Mouse (Mus musculus) midbrain, embryonic 14.5 days (tissue): ENCODE data around the gene 2200002J24Rik. TPM values are rescaled to one million over a fixed set of nuclear protein-coding genes. Genes with fewer than 3 reads are reported as not detected.
A peak's percentile ranks its signal among the peaks of the same experiment; 100 is the strongest.
"Not testable (repeated sequence)": the region's sequence is repeated elsewhere in the genome, so short reads cannot be mapped to it uniquely, and the experiment has no call there.

Source experiments
- ATAC-seq: fragments of 200-750 bp; cut with Nextera tagmentation; 2 replicates; pipeline ENCODE4 v1.8.0; 2017; ENCODE audit warnings: moderate number of reproducible peaks, moderate library complexity; ENCODE audit not compliant: low FRiP score, low TSS enrichment
- DNase-seq: peaks from one replicate; pipeline ENCODE4 v3.0.0-alpha.2; 2015
- H3K27ac ChIP-seq: fragments of 300-500 bp; sonication (generic); replicated peaks from 2 replicates; pipeline ENCODE4 v1.5.1; 2014; ENCODE audit warnings: mild to moderate bottlenecking, low read depth, low read length, moderate library complexity
- H3K27me3 ChIP-seq: fragments of 300-500 bp; sonication (generic); 2 replicates; pipeline ENCODE4 v1.6.1; 2014; ENCODE audit warnings: low read length, control low read depth, mixed read lengths; ENCODE audit not compliant: control insufficient read depth, insufficient read depth
- H3K36me3 ChIP-seq: fragments of 300-500 bp; sonication (generic); 2 replicates; pipeline ENCODE4 v1.6.1; 2014; ENCODE audit warnings: low read length, control low read depth; ENCODE audit not compliant: control insufficient read depth, insufficient read depth
- H3K4me1 ChIP-seq: fragments of 300-500 bp; sonication (generic); 2 replicates; pipeline ENCODE4 v1.6.1; 2014; ENCODE audit warnings: mild to moderate bottlenecking, antibody characterized with exemption, low read length, control low read depth; ENCODE audit not compliant: control insufficient read depth, insufficient read depth
- H3K4me2 ChIP-seq: fragments of 300-500 bp; sonication (generic); 2 replicates; pipeline ENCODE4 v1.6.1; 2014; ENCODE audit warnings: mild to moderate bottlenecking, low read length, moderate library complexity
- H3K4me3 ChIP-seq: fragments of 300-500 bp; sonication (generic); replicated peaks from 2 replicates; pipeline ENCODE4 v1.5.1; 2014; ENCODE audit warnings: low read depth, low read length
- H3K9ac ChIP-seq: fragments of 300-500 bp; sonication (generic); replicated peaks from 2 replicates; pipeline ENCODE4 v1.6.1; 2014; ENCODE audit warnings: mild to moderate bottlenecking, low read length, moderate library complexity
- H3K9me3 ChIP-seq: fragments of 300-500 bp; sonication (generic); 2 replicates; pipeline ENCODE4 v1.6.1; 2016; ENCODE audit warnings: low read length, control low read depth, mixed read lengths; ENCODE audit not compliant: control insufficient read depth
- WGBS: fragments of 180-500 bp; shearing (Covaris S2); extraction: QIAGEN DNeasy Blood & Tissue Kit; methylation state at CpG from one replicate; pipeline ENCODE4 v1.1.7; 2014; 5-methylcytosine and 5-hydroxymethylcytosine counted together
- polyA plus RNA-seq: library from polyadenylated mRNA; unstranded; fragments of >200 nt; fragmentation: Nextera tagmentation; extraction: Ambion mirVana; gene quantifications from 2 replicates; pipeline ENCODE4 v1.2.1, GENCODE M21; 2014

2200002J24Rik gene
- polyA plus RNA-seq, 1 experiment from 2014 or later, result not detected

DNA sequence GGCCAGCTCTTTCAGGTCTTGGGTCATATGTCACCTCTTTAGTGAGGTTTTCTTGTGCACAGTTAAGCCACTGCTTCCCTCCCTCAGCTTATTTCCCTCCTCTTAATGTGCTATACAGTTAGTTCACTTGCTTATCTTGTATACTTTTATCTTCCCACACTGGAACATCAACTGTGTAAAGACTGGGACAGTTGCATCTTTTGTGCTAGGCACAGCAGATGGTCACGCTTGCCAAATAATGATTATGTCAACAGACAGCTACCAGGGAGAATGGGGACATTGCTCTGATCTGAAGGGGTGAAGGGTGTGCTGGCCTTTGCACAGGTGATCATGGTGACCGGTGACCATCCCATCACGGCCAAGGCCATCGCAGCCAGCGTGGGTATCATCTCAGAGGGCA lies 20.9 kb downstream of the 2200002J24Rik start:
- Histone ChIP-seq H3K27ac (no peak overlapping the region), H3K36me3 (no peaks in the 10 kb centered on the region), H3K4me2 (no peak overlapping the region), H3K4me1 (peaks cover 7% of the 10 kb centered on the region; the same call in 1 of the 2 replicates), H3K9me3 (no peaks in the 10 kb centered on the region), H3K9ac (no peak overlapping the region), H3K27me3 (peaks cover 18% of the 10 kb centered on the region; the same call in 1 of the 2 replicates), H3K4me3 (no peak overlapping the region)
- DNase-seq (no peak), ATAC-seq (no peak)
- 89% methylated on average over 5 of the region's 5 CpGs for WGBS

DNA sequence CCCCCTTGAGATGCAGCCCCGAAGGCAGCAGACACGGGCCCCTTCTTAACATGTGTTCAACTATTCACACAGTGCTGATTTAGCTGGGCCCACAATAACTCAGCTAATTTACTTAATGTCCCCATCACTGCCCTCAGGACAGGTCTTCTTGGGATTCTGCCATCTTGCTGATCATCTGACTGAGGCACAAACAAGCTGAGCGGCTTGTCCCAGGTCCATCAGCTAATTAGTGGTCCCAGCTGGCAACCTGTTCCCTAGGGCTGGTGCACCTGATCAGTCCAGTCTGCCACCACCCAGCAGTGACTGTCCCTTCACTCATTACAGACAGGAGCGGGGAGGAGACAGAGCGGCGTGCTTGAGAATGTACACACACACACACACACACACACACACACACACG lies 22.6 kb downstream of the 2200002J24Rik start:
- Histone ChIP-seq H3K9ac (no peak overlapping the region), H3K4me1 (peaks cover 7% of the 10 kb centered on the region; the same call in 1 of the 2 replicates), H3K36me3 (no peaks in the 10 kb centered on the region), H3K9me3 (no peaks in the 10 kb centered on the region), H3K27me3 (peaks cover 9% of the 10 kb centered on the region; the same call in 1 of the 2 replicates), H3K4me2 (no peak overlapping the region), H3K27ac (no peak overlapping the region), H3K4me3 (no peak overlapping the region)
- ATAC-seq, result no peak
- 71% methylated on average over 7 of the region's 7 CpGs for WGBS
- peak; percentile 21 for DNase-seq

DNA sequence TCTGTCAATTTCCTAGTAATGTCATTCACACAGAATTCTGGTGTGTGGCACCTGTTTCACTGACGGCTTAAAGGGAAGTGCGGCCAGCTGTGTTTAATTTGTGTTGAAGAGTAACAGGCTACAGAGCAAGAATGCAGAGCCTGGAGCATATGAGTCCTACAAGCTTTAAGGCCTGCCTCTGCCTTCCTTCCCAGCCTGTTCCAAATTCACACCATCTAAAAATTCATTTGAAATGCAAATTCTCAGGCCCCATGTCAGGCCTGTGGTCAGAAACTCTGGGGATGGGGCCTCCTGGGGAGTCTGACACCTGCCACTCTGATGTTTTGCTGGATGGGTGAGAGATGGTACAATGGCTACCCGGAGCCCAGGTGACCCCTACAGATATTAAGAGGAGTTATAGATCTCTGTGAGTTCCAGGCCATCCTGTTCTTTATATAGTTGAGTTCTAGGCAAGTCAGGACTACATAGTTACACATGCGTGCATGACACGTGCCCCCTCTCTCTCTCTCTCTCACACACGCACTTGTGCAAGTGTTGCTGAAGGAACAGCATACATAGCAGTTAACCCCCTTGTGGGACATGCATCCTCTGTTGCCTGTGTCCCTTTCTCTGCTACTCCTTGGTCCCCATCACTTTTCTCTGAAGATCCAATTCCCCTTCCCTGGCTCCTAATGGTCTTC lies 24.7 kb downstream of the 2200002J24Rik start:
- H3K27ac ChIP-seq, result no peak overlapping the region
- no peak overlapping the region for H3K9ac ChIP-seq
- no peak for ATAC-seq
- H3K4me1 ChIP-seq, result peaks cover 5% of the 10 kb centered on the region
- H3K36me3 ChIP-seq, result peaks cover 11% of the 10 kb centered on the region
- no peak for DNase-seq
- no peaks in the 10 kb centered on the region for H3K27me3 ChIP-seq
- no peaks in the 10 kb centered on the region for H3K9me3 ChIP-seq
- H3K4me2 ChIP-seq, result no peak overlapping the region
- H3K4me3 ChIP-seq, result no peak overlapping the region
- WGBS, result 76% methylated on average over 6 of the region's 6 CpGs

DNA sequence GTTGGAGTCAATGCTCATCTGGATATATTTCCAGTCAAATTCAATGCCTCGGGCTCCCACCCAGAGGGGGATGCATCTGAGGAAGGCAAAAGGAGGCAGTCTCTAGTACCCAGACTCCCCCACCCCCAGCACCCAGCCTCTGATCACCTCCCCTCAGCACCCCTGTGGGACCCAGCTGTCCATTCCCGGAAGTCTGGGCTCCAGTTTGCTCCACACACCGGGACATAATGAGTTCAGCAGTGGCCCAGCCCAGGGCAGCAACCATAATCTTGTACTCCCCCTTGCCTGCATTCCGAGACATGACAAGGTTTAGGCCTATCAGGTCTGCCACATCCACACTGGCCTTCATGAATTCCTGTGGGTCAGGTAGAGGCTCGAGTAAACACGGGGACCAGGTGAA lies 29.5 kb downstream of the 2200002J24Rik start:
- DNase-seq, result no peak
- H3K9ac ChIP-seq, result peak overlapping the region; percentile 80; the same call in 1 of the 2 replicates
- H3K27ac ChIP-seq, result no peak overlapping the region
- H3K9me3 ChIP-seq, result no peaks in the 10 kb centered on the region
- WGBS, result 88% methylated on average over 6 of the region's 6 CpGs
- H3K27me3 ChIP-seq, result no peaks in the 10 kb centered on the region
- H3K4me1 ChIP-seq, result peaks cover 24% of the 10 kb centered on the region
- ATAC-seq, result no peak
- peaks cover 19% of the 10 kb centered on the region for H3K36me3 ChIP-seq
- H3K4me2 ChIP-seq, result peak overlapping the region; percentile 67
- peak overlapping the region; percentile 78 for H3K4me3 ChIP-seq

GRCm38 (mm10) chr7:30728739-30729395 lies 30.1 kb downstream of the 2200002J24Rik start:
- peak; percentile 51 for ATAC-seq
- 9% methylated on average over 26 of the region's 26 CpGs for WGBS
- Histone ChIP-seq H3K4me2 (peak overlapping the region; percentile 67), H3K4me1 (peaks cover 24% of the 10 kb centered on the region), H3K36me3 (peaks cover 25% of the 10 kb centered on the region), H3K9ac (peak overlapping the region; percentile 80), H3K27ac (peak overlapping the region; percentile 94), H3K9me3 (no peaks in the 10 kb centered on the region), H3K4me3 (peak overlapping the region; percentile 78), H3K27me3 (no peaks in the 10 kb centered on the region)
- no peak for DNase-seq

DNA sequence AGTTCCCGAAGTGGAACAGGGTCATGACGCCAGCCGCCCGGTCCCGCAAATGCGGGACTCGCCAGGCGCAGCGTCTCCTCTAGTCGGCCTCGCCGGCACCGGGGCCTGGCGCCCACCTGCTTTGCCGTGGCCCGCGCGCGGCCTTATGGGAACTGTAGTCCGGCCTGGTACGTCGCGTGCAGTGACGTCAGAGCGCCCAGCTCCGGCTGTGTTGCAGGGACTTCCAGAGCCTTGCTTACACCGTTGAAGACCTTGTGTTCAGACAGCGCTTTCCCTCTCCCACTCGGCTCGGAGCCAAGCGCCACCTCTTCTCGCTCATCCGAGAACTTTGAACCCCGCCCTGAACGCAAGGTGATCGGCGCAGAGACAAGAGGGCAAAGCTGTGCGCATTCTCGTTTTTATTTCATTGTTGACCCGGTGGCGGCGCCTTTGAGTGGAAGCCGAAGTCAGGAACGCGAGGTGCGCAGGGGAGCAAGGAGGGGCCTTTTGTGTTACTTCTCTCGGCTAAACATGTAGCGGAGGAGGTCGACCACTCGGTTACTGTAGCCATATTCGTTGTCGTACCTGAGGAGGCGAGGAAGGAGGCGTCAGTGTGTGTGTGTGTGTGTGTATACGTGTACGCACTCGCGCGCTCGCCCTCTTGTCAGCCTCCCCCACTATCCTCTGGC lies 30.8 kb downstream of the 2200002J24Rik start, which contains the start of gene Tmem147:
Gene Tmem147, minus strand, starts transcription at position 145 of the 668 bp plus-strand sequence.
- H3K4me3 ChIP-seq, result peak within 1 kb of the TSS; percentile 78
- peaks cover 24% of the 10 kb centered on the region for H3K4me1 ChIP-seq
- DNase-seq (peak; percentile 98), ATAC-seq (peak; percentile 96)
- H3K9me3 ChIP-seq, result no peaks in the 10 kb centered on the region
- peak within 1 kb of the TSS; percentile 67 for H3K4me2 ChIP-seq
- H3K9ac ChIP-seq, result peak within 1 kb of the TSS; percentile 80
- peak within 1 kb of the TSS; percentile 94 for H3K27ac ChIP-seq
- H3K27me3 ChIP-seq, result no peaks in the 10 kb centered on the region
- H3K36me3 ChIP-seq, result peaks cover 25% of the 10 kb centered on the region
- under 1% methylated on average over 60 of the region's 60 CpGs for WGBS

DNA sequence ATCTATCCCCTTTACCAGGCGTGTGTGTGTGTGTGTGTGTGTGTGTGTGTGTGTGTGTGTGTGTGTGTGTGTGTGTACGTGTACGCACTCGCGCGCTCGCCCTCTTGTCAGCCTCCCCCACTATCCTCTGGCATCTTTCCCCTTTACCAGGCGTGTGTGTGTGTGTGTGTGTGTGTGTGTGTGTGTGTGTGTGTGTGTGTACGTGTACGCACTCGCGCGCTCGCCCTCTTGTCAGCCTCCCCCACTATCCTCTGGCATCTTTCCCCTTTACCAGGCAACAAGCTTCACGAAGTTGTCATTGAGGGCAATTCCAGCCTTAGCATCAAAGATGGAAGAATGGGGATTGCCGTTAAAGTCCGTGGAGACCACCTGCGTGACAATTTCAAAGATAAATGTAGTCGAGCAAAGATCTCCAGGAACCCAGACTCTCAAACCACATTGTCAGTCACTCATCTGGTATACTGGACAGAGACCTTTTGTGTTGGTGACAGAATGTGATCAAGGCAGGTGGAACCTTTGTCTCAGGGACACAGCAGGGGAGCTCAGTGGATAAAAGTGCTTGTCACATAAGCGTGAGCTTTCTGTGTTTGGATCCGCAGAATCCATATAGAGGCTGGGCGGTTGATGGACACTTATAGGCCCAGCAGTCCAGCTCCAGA lies 31.5 kb downstream of the 2200002J24Rik start:
- Histone ChIP-seq H3K36me3 (peaks cover 30% of the 10 kb centered on the region), H3K4me3 (peak overlapping the region; percentile 78), H3K27ac (peak overlapping the region; percentile 94), H3K9ac (peak overlapping the region; percentile 80), H3K4me2 (peak overlapping the region; percentile 67), H3K4me1 (peaks cover 24% of the 10 kb centered on the region)
- ATAC-seq, H3K9me3 ChIP-seq, H3K27me3 ChIP-seq: not testable (repeated sequence)
- 4% methylated on average over 16 of the region's 22 CpGs for WGBS
- DNase-seq, result peak; percentile 56

- Histone ChIP-seq H3K27me3 (no peaks in the 10 kb centered on the region), H3K9me3 (no peaks in the 10 kb centered on the region), H3K4me3 (no peak overlapping the region), H3K9ac (no peak overlapping the region), H3K4me1 (peaks cover 8% of the 10 kb centered on the region), H3K4me2 (no peak overlapping the region), H3K36me3 (peaks cover 51% of the 10 kb centered on the region), H3K27ac (no peak overlapping the region)
- ATAC-seq, result no peak
- no peak for DNase-seq
- WGBS, result 85% methylated on average over 3 of the region's 3 CpGs
These were observed 37.5 kb downstream of the 2200002J24Rik start for GRCm38 (mm10) chr7:30736211-30736610.
